Mouse (Mus musculus): ENCODE data around the gene Tnfaip1. TPM values are rescaled to one million over a fixed set of nuclear protein-coding genes. Genes with fewer than 3 reads are reported as not detected.
"Not testable (repeated sequence)": the region's sequence is repeated elsewhere in the genome, so short reads cannot be mapped to it uniquely, and the experiment has no call there.

Gene Tnfaip1
- 7.4 and 7.6 TPM in 2 replicates for total RNA-seq (2017)

DNA sequence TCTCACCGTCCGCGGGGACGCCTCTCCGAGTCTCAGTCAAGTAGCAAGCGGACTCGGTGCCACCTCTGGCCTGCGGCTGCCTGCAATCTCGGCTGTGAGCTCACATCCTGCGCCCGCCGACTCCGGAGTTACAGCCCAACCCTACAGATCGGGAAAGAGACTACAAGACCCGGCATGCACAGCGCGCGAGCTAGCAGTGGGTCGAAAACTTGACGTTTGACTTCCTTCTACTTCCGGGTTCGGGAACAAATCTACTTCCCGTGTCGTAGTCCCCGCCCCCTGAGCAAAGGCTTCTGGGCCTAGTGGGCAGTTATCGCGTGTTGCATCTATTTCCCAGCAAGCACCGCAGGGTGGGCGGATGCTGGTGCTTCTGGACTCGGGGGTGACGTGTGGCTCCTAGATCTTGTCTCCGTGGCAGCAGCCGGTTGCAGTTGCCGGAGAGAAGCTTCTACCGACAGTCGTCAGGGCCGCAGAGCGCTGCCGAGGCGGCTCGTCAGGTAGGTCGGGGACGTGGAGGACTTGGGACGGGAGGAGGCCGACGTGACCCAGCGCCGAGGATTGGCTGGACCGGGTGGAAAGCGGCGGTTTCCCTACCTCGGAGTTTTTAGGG lies at the start of gene Tnfaip1, which contains the start of gene Ift20:
Gene Tnfaip1 (minus strand): TSS at position 253 of the 610 bp plus-strand sequence.
Gene Ift20 (plus strand): TSS at position 282 of the 610 bp plus-strand sequence.
- ATAC-seq (ENCODE audit: extremely low read depth, insufficient number of reproducible peaks, low FRiP score, poor library complexity, severe bottlenecking) = peak; percentile 96

DNA sequence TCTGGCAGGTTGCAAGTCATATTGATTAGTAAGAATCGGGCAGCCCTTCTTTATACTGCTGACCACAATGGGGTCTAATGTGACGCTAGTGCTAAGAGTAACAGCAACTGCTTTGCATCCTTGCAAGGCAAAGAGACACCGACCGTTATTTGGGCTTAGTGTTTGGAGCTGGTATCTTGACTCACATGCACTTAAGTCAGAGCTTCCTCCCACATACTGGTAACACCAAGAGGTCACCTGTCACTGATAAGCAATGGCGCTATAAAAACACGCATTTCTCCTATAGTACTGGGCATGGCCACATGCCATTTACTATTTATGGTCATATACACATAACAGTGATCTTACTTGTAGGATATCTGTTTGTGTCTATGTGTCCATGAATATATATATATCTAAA lies 46.7 kb upstream of the Tnfaip1 start:
- ATAC-seq (ENCODE audit: extremely low read depth, insufficient number of reproducible peaks, low FRiP score, poor library complexity, severe bottlenecking) = no peak

DNA sequence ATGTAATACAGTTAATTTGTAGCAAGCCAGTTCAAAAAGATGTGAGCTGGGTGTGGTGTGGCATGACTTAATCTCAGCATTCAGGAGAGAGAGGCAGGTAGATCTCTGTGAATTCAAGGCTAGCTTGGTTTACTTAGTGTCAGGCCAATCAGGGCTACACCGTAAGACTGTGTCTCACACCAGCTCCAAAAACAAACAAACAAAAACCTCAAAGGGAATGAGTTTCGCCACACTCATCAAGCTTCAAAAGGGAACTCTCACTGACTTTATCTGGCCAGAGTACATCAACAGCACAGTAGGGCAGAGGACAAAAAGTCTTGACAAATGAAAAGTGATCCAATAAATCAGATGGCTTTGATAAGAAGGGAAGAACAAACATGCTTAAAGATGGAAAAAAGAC lies 38.8 kb upstream of the Tnfaip1 start:
- ATAC-seq (ENCODE audit: extremely low read depth, insufficient number of reproducible peaks, low FRiP score, poor library complexity, severe bottlenecking) = no peak

DNA sequence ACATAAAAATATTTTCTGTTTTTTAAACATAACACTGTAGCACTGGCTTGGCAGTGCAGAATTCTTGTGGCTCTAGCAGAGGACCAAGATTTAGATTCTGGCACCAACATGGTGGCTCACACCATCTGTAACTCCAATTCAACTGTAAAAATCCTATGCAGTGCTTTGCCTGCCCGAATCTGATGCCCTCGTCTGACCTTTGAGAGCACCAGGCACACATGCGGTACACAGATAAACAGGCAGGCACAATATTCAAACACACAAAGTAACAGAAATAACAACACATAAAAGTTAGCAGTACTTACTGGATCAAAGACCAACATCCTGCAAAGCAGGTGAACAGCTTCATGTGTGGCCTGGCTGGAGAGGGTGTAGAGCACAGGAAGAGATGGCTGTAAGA lies 38.4 kb upstream of the Tnfaip1 start:
- ATAC-seq (ENCODE audit: extremely low read depth, insufficient number of reproducible peaks, low FRiP score, poor library complexity, severe bottlenecking) = no peak

DNA sequence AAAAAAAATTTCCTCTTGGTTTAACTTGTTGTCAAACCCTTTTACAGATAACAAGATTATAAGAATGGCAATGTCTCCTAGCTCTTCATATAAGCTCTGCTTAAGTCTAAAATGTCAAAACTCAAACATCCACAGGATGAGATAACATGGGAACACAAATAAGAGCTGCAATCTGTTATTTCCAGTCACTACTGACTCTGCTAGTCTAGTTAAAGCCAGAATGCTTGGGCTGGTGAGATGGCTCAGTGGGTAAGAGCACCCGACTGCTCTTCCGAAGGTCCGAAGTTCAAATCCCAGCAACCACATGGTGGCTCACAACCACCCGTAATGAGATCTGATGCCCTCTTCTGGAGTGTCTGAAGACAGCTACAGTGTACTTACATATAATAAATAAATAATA lies 37.9 kb upstream of the Tnfaip1 start:
- ATAC-seq (ENCODE audit: extremely low read depth, insufficient number of reproducible peaks, low FRiP score, poor library complexity, severe bottlenecking) = not testable (repeated sequence)

DNA sequence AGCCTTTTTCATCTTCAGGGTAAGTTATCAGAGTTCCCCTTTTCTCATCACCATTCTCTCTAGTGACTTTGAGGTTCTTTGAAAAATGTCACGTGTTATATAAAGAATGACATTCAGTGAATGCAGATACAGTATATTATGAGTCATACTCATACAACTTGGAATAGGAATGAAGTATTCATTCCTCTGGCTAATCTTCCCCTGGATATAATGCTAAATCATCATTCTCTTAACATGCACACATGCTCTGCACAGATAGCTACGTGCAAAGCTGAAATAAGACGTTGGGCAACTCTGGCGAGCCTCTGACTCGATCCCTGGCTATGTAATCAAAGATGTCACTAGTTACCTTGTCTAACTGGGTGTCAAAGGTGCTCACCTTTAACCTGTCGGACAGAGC lies 35.7 kb upstream of the Tnfaip1 start:
- ATAC-seq (ENCODE audit: extremely low read depth, insufficient number of reproducible peaks, low FRiP score, poor library complexity, severe bottlenecking) = no peak

DNA sequence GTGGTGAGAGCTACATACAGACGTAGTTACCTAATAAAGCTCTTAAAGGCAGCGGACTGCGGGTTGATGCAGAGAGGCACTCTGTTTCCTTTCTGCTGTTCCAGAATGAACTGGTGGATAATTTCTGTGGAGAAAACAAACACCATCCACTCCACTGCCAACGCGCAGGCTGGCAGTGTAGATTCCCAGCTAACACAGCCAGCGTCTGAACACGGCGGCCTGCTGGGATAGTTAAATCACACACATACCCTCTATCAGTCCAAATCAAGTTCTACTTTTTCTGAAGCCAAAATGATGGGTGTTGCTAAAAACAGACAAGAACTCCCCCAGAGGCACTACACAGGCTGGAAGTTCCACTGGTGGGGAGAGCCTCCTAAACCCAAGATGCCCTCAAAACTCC lies 35.3 kb upstream of the Tnfaip1 start:
- ATAC-seq (ENCODE audit: extremely low read depth, insufficient number of reproducible peaks, low FRiP score, poor library complexity, severe bottlenecking) = no peak

DNA sequence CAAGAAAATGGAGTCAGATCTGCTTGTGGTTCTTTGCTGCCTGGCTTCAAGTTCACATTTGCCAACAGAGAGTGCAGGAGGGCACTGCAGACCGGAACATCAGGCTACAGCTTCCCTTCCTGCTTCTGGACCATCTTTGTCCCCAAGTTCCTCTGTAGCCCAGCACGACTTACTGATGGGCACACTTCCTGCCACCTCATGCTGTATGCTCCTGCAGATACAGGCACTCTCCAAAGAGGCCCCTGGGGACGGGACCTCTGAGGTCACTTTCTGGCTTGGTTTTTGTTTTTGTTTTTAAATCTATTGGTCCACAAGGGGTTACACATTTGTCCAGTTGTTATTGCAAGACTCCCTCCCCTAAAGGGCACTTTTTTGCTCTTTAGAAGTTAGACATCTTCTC lies 33.7 kb upstream of the Tnfaip1 start:
- ATAC-seq (ENCODE audit: extremely low read depth, insufficient number of reproducible peaks, low FRiP score, poor library complexity, severe bottlenecking) = no peak

DNA sequence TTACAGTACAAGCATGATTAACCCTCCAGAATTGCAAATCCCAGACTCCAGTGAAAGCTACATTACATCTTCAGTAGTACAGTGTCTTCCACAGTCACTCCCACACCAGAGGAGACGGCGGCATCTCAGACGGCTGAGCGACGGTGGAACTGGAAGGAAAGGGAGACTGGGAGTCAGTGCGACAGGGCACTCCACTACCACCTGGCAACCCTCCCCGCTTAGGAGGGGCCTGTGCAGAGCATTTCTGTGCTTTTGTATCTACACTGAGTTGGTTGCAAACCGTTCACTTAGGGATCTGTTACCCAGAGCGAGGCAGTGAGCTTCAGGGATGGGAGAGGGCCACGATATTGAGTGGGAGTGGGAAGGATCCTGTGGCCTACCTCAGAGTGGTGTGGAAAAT lies 32.7 kb upstream of the Tnfaip1 start:
- no peak for ATAC-seq (ENCODE audit: extremely low read depth, insufficient number of reproducible peaks, low FRiP score, poor library complexity, severe bottlenecking)

DNA sequence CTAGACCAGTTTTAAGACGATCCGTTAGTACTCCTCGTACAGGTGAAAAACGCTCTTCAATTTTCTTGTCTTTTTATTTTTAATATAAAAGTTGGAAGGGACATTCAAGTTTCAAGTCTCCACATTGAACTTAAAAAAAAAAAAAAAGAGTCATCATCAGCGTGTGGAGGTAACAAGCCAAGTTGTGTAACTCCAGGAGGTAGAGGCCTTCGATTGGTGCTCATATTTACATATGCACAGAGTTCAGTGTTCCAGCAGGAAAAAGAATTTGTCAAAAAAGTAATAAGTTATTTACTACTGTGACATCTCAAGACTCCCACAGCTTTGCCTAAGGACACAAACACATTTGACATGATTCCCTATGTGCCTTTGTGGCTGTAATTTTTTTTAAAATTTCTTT lies 31.5 kb upstream of the Tnfaip1 start:
- no peak for ATAC-seq (ENCODE audit: extremely low read depth, insufficient number of reproducible peaks, low FRiP score, poor library complexity, severe bottlenecking)

DNA sequence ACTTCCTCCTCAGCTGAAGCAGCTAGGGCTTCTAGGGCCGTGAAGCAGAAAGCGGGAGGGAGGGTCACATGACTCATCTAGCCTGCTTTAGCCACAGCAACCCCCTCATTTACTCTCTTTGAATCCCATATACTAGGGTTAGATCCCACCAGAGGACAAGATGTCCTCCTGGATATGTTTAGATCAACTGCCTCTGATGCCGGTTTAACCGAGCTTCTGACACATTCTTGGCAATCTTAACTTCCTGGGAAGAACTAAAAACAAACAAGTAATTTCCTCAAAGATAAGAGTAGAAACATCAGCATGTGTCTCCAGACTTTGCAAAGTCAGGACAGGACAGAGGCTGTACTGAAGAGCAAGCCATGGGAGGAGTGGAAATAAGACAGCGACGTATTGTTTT lies 30.6 kb upstream of the Tnfaip1 start:
- no peak for ATAC-seq (ENCODE audit: extremely low read depth, insufficient number of reproducible peaks, low FRiP score, poor library complexity, severe bottlenecking)

DNA sequence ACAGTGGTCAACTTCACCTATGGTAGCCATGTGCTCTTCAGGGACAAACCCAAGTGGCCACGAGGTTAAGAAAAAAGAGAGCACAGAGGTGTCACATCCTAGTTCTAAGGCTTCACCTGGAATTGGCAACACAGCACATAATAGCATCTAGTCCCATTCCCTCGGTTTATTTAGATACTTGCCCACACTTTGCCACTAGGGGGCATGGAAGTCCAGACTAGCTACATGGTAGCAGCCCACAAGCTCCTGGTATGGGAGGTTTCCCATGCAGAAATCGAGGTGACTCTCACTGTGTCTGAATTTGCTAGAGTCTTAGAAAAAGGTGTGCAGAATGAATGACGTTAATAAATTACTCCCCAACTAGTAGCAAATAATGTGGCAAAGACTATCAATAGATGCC lies 24.3 kb upstream of the Tnfaip1 start:
- ATAC-seq (ENCODE audit: extremely low read depth, insufficient number of reproducible peaks, low FRiP score, poor library complexity, severe bottlenecking) = peak; percentile 68; the same call in 1 of the 2 replicates

DNA sequence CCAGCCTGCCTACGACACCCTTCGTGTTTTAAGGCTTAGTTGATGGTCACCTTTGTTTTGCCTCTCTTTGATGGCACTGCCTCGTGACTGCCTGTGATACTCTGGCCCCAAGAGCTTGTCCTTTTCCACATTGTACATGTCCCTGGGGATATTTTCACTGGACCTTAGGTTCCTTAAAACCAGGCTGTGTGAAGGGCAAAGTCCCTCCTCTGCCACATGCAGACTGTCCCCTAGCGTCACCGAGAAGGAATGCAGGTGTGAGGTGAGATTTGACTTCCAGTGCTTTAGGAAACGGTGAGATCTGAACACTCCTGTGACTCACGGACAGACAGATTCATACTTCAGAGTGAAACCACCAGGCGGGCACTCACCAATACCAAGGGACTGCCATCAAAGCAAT lies 21.1 kb upstream of the Tnfaip1 start:
- no peak for ATAC-seq (ENCODE audit: extremely low read depth, insufficient number of reproducible peaks, low FRiP score, poor library complexity, severe bottlenecking)

DNA sequence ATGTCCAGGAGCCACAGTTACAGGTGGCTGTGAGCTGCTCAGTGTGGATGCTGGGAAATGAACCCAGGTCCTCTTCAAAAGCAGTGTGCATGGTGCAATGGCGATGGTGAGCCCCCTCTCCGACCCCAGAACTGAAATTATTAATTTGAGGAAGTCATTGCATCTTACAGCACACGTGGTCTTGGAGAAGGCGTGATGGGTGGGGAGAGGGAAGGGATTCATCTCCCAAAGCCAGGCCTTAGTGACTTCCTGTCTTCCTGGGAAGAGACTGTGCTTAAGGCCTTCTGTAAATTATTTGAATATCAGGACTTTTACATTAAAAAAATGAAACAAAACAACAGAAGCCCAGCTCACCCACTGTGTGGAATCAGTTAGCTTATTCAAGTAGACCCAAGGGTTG lies 19.9 kb upstream of the Tnfaip1 start:
- ATAC-seq (ENCODE audit: extremely low read depth, insufficient number of reproducible peaks, low FRiP score, poor library complexity, severe bottlenecking) = no peak

DNA sequence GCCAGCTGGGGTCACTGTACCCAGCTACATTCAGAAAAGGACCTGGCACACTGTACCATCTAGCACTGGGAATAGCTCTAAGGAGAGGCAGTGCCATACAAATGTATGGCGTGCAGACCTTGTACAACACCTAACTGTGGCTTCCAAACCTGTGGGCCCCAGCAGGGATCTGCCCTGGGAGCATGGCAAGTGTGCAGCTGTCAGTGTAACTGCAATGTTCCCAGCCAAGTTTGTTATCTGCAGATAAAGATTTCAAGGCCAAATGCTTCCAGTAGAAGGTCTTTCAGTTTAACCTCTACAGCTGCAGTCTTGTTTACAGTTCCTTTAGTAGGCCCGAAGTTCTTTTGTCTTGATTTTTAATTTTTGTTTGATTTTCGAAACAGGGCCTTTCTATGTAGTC lies 19.5 kb upstream of the Tnfaip1 start:
- ATAC-seq (ENCODE audit: extremely low read depth, insufficient number of reproducible peaks, low FRiP score, poor library complexity, severe bottlenecking) = no peak

DNA sequence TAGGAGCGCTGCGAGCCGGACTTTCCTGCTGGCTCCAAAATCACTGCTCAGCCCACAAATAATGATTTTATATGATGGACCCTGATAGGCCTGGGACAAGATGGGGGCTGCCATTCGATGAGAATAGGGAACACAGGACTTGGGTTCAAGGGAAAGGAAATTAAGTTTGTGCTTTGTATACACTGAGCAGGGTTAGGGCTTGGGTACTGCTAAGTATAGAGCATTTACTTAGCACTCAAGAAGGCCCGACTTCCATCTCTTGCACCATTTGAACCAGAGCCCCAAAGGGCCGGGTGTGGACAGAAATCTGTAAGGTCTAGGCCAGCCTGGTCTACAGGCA lies 14.9 kb upstream of the Tnfaip1 start:
- no peak for ATAC-seq (ENCODE audit: extremely low read depth, insufficient number of reproducible peaks, low FRiP score, poor library complexity, severe bottlenecking)

DNA sequence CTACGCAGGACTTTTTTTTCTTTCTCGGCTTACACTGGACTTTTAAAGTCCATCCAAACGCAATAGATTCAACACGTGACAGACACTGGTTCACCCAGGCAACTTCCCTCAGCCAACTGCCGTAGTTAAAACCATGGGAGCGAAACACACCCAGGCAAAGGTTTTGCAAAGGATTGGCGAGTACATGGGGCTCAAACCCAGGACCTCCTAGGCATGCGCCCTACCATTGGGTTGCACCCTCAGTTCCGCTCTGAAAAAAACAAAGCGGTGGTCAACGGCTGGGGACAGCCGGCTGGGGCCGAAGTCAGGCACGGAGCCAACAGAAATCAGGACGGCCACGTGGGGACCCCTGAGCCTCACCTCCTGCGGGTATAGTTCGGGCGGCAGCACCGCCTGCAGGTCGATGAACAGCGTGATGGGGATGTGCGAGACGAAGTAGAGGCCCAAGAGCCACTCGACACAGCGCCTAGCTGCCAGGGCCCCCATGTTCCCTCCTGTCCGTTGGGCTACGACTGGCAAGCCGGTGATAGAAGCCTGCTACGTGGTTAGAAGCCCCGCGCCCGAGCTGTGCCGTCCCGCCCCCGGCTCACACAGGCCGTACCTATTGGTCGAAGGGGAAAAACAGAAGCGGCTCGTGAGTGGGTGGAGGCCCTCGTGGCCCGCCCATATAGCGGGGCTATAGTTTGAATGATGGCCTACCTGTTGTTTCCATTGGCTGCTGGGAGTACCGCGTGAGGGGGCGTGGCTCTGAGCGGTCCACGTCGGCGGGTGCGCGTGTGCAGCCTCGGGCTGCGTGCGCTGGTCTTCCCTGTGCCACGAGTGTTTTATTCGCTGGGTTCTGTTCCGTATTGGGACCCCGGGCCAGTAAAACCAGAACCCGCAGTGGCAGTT lies 14.3 kb upstream of the Tnfaip1 start, which contains the start of gene Tmem97:
Gene Tmem97 (minus strand): TSS at position 610 of the 891 bp plus-strand sequence.
- ATAC-seq (ENCODE audit: extremely low read depth, insufficient number of reproducible peaks, low FRiP score, poor library complexity, severe bottlenecking) = peak; percentile 100

DNA sequence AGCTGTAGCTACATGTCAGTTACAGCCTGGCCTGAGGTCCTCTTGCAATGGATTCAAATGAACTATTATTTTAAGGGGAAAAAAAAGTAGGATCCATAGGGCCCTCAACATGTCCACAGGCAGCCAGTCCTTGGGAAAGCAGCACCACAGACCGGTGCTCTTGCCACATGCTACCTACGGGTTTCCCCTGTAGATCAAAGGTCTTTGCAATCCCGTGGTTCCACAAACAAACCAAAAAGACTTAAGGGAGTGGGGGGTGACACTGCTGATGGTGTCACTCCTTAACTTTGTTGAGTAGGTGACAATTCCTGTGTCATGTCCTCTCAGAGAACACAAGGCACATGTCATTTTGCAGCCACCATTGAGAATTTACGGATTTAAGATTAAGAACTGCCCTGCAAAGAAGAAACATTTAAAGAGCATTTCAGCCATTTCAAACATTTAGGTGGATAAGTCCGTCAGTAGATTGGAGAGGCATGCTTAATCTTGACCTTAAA lies 13.4 kb upstream of the Tnfaip1 start:
- ATAC-seq (ENCODE audit: extremely low read depth, insufficient number of reproducible peaks, low FRiP score, poor library complexity, severe bottlenecking) = no peak

DNA sequence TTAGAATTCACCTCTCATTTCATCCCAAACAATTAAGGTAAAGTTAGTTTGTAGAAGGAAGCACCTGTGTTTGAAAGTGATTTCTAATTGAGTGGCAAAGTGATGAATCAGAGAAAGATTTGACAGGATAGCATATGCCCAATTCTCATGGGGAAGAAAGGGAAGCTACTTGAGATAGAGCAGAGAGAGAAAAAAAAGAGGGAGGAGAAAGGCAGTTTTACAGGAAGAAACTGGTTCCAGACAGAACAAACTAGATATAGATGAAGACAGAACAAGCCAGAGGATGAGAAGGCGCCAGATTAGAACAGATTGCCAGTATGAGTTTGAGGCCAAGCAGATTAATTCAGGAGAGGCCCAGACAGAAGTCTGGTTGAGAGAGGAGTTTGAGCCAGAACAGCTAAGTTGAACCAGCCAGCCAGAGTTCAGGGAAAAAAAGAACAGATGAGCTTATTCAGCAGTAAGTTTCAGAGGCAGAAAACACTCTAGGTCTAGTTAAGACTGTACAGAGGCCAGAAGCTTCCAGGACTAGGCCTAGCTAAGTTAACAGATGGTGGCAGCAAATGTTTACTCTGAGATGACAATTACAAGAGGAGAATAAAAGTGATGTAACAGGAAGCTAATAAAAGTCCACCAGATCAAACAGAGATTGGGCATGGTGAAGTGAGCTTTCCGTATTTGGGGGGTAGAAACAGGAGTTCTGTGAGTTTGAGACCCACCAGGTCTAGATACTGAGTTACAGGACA lies 11.8 kb upstream of the Tnfaip1 start:
- no peak for ATAC-seq (ENCODE audit: extremely low read depth, insufficient number of reproducible peaks, low FRiP score, poor library complexity, severe bottlenecking)

DNA sequence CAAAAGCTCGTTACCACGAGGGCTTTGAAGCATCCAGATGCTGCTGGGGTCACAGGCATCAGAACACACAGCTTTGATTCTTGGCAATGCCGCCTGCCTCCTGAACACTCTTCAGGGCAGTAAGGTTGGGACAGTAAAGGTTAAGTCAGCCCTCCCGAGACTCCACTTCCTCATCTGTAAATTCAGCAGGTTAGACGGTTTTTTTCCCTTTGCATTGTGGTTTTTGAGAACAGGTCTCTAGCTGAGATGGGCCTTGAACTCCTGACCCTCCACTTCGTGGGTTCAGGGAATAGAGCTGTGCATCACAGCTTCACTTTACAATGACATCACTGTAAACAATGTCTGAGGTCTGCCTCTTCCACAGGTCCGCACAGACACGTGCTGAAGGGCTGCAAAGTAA lies 9.0 kb upstream of the Tnfaip1 start:
- no peak for ATAC-seq (ENCODE audit: extremely low read depth, insufficient number of reproducible peaks, low FRiP score, poor library complexity, severe bottlenecking)

Data from neutrophil, adult 5-6 weeks (primary cell).